Mouse (Mus musculus): ENCODE results near the gene Fam83e.

Gene Fam83e

GRCm38 (mm10) chr7:45742338-45742737 is 21.3 kb downstream of the Fam83e start:
- peak; percentile 41 to 51 for DNase-seq

GRCm38 (mm10) chr7:45744387-45744786 is 23.4 kb downstream of the Fam83e start:
- DNase-seq = peak; percentile 70 to 82

- no peak for DNase-seq
Measured at GRCm38 (mm10) chr7:45746518-45746917, 25.5 kb downstream of the Fam83e start.

GRCm38 (mm10) chr7:45747450-45747849 is 26.4 kb downstream of the Fam83e start:
- DNase-seq = no peak

- DNase-seq = no peak
Measured at GRCm38 (mm10) chr7:45748110-45748509, 27.1 kb downstream of the Fam83e start.

GRCm38 (mm10) chr7:45749401-45749800 is 28.4 kb downstream of the Fam83e start:
- DNase-seq = no peak

- DNase-seq = no peak
Measured at GRCm38 (mm10) chr7:45750162-45750561, 29.1 kb downstream of the Fam83e start.

- no peak for DNase-seq
Measured at GRCm38 (mm10) chr7:45755703-45756102, 34.7 kb downstream of the Fam83e start.

- no peak for DNase-seq
Measured at GRCm38 (mm10) chr7:45759400-45759799, 38.4 kb downstream of the Fam83e start.

- no peak for DNase-seq
Measured at GRCm38 (mm10) chr7:45760151-45760550, 39.1 kb downstream of the Fam83e start.

- DNase-seq = no peak
Measured at GRCm38 (mm10) chr7:45765995-45766394, 45.0 kb downstream of the Fam83e start.

GRCm38 (mm10) chr7:45766764-45767163 is 45.8 kb downstream of the Fam83e start:
- DNase-seq = no peak

- DNase-seq = no peak
Measured at GRCm38 (mm10) chr7:45767500-45767899, 46.5 kb downstream of the Fam83e start.

- DNase-seq = no peak
Measured at GRCm38 (mm10) chr7:45770427-45771082, 49.5 kb downstream of the Fam83e start.

GRCm38 (mm10) chr7:45771101-45771500 is 50.1 kb downstream of the Fam83e start:
- no peak for DNase-seq

- no peak for DNase-seq
Measured at GRCm38 (mm10) chr7:45775237-45775636, 54.2 kb downstream of the Fam83e start.
